Mouse (Mus musculus) T-helper 1 cell (primary cell): Measurements from ENCODE around the gene Chchd6.

Experiments
- in situ Hi-C: fragments of 300-600 bp; cut with MboI, MseI; formaldehyde crosslinking; loops from one replicate; pipeline ENCODE4 v1.15.1; 2025; ENCODE audit warnings: high pct_unique_total_duplicates

Gene Chchd6

DNA sequence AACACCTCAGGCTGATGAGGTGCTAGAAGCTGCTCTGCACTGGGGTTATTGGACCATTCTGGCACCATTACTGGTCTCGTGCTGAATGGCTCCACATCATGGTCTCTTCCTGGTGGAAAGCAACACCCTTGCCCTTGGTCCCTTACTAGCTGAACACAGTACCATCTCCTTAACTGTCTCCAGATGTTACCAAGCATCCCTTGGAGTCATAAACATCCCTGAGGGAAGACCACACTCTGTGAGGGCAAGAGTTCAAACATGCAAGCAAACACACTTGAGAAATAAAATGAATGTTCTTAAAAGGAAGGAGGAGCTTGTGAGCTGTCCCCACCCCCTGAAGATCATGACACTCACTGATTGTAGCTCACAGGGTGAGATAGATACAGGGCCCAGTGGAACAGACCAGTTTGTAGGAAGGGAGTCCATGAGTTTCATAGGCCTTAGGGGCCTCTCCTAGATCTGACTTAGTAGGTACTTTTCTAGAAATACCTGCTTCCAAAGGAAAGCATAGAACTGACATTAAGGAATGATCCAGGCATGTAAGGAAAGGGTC is 139.0 kb downstream of the Chchd6 start:
- in situ Hi-C loops: no loop called here

DNA sequence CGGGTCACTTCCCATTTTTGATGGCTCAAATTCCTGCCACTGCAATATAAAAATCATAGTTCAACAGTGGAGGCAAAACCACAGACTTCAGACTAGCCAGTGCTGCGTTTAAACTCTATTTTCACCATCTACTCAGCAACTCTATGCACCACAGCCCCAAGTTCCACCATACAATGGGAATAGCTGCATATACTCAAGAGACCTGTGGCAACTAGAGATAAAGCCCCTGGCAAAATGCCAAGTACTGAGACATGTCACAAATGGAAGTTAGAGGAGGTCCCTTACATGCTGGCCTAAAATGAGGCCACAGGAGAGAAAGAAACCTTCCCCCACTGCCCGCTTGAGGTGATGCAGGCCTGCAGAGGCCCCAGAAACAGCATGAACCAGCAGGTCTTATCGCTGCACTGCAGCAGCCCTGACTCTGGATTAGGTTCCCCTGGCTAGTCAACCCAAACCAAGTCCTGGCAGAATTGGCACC is 139.9 kb downstream of the Chchd6 start:
- in situ Hi-C loops: no loop called here

DNA sequence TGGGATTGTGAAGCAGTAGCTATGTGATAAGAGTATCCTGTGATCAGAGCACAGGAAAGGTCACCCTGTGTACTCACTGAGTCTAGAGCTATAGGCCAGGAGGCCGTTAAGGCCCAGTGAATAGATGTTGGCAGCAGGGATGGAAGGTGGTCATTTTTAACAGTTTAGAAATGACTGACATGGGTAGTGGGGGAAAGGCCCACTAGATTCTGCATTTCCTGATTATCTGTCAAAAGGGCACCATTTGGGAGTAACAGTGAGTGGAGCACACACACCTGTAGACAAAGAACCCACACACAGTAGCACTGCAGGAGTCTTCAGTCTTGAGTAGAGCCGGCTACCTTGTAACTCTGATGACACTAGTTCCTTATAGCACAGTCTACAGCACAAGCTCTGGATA is 141.0 kb downstream of the Chchd6 start:
- in situ Hi-C loops: no loop called here

- in situ Hi-C loops: no loop called here
These were observed 142.3 kb downstream of the Chchd6 start for GRCm38 (mm10) chr6:89452976-89453674.

DNA sequence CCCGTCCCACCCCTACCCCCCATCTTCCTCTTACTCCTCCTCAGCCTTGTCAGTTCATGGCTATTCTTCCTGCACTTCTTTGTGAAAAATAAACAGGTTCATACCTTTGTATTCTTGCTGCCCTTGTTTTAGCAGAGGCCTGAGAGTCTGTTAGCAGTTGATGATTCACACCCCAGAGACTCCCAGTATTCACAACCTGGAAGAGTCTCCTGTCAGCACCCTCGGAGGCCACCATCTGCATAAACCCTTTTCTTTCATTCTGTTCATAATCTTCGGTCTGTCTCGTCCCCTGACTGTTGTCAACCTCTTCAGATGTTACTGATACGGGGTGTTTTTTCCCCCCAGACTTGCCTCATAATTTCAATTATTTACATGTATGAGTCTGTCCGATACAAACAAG is 143.1 kb downstream of the Chchd6 start:
- in situ Hi-C loops: no loop called here

GRCm38 (mm10) chr6:89448736-89449135 is 146.7 kb downstream of the Chchd6 start:
- in situ Hi-C loops: no loop called here

- in situ Hi-C loops: no loop called here
These were observed 154.8 kb downstream of the Chchd6 start for GRCm38 (mm10) chr6:89440671-89441070.

- in situ Hi-C loops: no loop called here
These were observed 163.5 kb downstream of the Chchd6 start for GRCm38 (mm10) chr6:89431920-89432482.

DNA sequence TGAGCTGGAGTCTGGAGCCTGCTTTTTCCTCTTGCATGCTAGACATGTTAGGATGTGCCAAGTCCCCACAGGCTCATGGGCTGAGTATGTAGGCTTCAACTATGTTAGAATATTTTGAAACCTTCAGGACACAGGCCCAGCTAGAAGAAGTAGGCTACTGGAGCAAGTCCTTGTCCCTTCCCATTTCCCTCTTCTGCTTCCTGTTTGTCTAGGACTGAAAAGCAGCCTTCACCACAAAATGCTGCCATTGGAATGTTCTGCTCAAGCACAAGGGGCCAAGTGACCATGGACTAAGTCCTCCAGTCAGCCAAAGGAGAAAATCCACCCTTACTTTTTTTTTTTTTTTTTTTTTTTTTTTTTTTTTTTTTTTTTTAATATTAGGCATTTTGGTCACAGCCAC is 164.7 kb downstream of the Chchd6 start:
- in situ Hi-C loops: no loop called here

GRCm38 (mm10) chr6:89428661-89429375 is 166.6 kb downstream of the Chchd6 start:
- in situ Hi-C loops: no loop called here

DNA sequence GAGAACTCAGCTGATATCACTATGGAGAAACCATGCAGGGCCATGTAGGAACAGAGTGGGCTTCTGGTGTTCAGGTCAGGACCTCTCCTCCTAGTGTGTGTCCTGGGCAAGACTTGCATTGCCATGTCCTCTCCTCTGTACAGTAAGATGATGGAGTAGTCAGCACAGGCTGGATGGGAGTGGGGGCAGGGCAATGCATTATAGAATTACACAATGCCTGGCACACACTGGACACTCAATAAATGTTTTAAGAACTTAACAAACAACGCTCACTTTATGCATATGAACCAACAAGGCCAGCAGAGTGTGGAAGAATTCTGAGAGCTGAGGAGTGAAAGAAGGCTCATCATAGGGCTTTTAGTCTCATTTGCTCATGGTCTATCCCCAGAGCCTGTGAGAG is 171.0 kb downstream of the Chchd6 start:
- in situ Hi-C loops: no loop called here

GRCm38 (mm10) chr6:89422621-89423020 is 172.8 kb downstream of the Chchd6 start:
- in situ Hi-C loops: no loop called here

GRCm38 (mm10) chr6:89421922-89422321 is 173.5 kb downstream of the Chchd6 start:
- in situ Hi-C loops: no loop called here

DNA sequence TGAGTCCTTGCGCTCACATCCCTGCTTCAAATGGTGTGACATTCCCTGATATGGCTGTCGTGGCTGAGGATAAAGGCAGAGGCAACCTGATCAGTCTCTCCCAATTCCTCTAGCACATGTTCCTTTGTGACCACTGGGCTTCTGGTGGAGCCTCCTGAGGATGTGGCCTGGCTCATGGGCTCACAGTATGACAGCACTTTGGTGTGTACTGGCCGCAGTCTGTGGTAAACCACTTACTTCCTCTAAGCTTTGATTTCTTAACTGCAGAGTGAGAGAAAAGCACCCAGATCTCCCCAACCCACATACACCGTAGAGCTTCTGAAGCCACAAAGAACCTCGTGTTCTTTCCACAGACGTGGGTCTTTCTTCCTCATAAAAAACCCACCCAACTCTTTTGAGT is 173.9 kb downstream of the Chchd6 start:
- in situ Hi-C loops: no loop called here

GRCm38 (mm10) chr6:89420756-89421155 is 174.7 kb downstream of the Chchd6 start:
- in situ Hi-C loops: no loop called here

GRCm38 (mm10) chr6:89420110-89420509 is 175.3 kb downstream of the Chchd6 start:
- in situ Hi-C loops: no loop called here

DNA sequence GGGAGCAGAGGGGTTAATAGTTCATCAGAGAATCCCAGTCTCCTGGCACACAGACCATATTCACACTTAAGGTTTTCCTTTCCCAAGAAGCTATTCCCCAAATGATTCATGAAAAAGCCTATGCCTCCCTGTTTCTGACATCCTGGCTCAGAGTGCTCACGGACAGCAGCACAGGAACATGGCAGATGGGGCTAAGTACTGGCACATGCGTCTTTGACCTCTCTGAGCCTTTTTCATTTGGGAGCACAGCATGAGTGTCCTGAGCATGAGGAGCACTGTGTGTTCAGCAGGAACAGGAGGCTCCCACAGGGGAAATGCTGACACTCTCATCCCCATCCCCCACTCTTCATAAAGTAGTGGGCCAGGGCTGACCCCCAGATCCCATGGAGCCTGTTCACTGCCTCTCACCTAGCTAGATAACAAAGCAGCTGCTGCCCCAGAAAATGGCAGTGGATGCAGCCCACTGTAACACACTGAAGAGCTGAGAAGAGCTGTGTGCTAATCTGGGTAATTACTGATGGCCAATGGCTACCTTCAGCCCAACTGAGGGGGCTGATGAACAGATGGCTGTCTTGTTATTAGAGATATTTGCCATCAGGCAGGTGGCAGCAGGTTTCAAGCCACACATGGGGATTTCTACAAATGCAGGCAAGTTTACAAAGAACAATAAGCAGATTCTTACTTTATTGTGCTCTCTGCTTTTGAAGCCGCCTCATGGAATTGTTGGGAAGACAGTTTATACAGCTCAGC is 176.2 kb downstream of the Chchd6 start:
- in situ Hi-C loops: no loop called here

- in situ Hi-C loops: no loop called here
These were observed 179.3 kb downstream of the Chchd6 start for GRCm38 (mm10) chr6:89416030-89416595.

DNA sequence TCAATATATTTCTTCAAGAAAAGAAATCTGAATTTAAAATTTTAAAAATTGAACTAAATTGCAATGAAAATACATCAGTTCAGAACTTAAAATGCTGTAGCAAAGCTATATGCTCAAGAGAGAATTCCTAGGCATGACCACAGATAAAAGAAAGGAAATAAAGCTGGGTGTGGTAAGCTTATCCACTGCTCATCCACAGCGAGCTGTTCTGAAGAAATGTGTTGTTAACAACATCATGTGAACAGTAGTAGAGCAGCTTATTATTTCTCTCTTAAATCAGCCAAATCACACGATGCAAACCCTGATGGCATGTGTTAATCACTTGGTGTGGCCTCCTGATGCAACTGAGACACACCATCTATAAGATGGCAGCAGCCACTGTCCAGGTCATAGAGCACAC is 180.4 kb downstream of the Chchd6 start:
- in situ Hi-C loops: no loop called here

DNA sequence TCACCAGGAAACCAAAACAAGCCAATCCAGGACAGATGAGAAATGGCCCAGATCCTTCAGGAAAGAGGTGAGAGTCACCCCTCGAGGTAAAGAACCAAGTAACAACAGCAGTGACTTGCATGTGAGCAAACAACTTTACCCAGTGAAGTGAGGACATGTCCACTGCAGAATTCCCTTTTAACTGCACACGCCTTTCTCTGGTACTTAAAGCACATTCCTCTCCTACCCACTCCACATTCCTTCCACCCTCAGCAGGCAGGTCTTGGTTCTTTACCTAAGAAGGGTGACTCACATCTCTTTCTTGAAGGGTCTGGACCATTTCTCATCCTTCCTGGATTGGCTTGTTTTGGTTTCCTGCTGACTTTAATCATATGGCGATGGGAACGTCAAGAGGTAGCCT is 181.3 kb downstream of the Chchd6 start:
- in situ Hi-C loops: no loop called here

GRCm38 (mm10) chr6:89413481-89413884 is 182.0 kb downstream of the Chchd6 start:
- in situ Hi-C loops: no loop called here

DNA sequence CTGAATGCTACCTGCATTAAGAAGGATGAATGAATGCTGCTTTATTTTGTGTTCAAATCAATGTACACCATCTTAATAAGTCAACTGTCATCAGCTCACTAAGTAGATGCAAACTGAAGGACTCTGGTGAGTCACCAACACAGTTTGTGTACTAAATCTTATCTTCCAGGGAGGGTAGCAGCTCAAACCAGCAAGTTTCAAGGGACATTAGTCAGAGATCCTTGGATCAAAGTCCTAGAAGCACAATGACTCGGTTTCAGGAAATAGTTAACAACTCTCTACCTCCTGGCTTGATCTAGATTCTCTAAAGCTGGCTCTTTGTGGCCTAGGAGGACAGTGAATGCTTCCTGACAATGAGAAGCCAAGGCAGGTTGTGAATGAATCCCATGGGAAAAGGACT is 182.9 kb downstream of the Chchd6 start:
- in situ Hi-C loops: no loop called here
